Mouse (Mus musculus): ENCODE measurements around the gene Zbtb2. TPM values are rescaled to one million over a fixed set of nuclear protein-coding genes. Genes with fewer than 3 reads are reported as not detected.

Gene Zbtb2
- polyA plus RNA-seq, 1 experiment from 2014 or later: 18.4 TPM

DNA sequence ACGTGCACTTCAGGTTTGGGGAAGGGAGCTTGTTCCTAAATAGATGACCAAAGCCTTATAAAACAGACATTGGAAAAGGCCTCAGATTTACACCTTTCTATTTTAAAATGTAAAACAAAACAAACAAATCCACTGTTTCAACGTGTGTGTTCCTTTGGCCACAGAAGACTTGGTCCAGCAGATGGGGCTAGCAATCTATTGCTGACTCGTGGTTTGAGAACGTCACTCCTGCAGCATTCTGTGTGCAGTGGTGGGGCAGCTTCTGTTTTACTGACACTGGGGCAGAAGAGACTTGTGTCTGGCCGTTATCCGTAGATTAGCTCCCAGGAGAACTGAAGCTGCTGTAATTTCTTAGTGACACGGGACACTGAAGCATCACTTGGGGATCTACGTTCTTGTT is 37.3 kb upstream of the Zbtb2 start:
- no peaks in the 10 kb centered on the region for H3K4me1 ChIP-seq (ENCODE audit: control insufficient read depth, insufficient read depth, low read length)
- no peaks in the 10 kb centered on the region for H3K27me3 ChIP-seq (ENCODE audit: control insufficient read depth, insufficient read depth, low read length)
- no peaks in the 10 kb centered on the region for H3K9me3 ChIP-seq (ENCODE audit: control insufficient read depth, low read length)
- H3K9ac ChIP-seq (ENCODE audit: low read depth, low read length): no peak overlapping the region
- 79% methylated on average over 8 of the region's 8 CpGs for WGBS
- no peak for ATAC-seq (ENCODE audit: low FRiP score, low TSS enrichment)
- H3K27ac ChIP-seq (ENCODE audit: low read depth, low read length): no peak overlapping the region
- no peak overlapping the region for H3K4me3 ChIP-seq (ENCODE audit: low read length)
- H3K4me2 ChIP-seq (replicated peaks; ENCODE audit: low read depth, low read length): no peak overlapping the region
- peaks cover 60% of the 10 kb centered on the region for H3K36me3 ChIP-seq (ENCODE audit: control insufficient read depth, insufficient read depth, low read length)

- ATAC-seq (ENCODE audit: low FRiP score, low TSS enrichment): no peak
- Histone ChIP-seq H3K4me1 (ENCODE audit: control insufficient read depth, insufficient read depth, low read length) (no peaks in the 10 kb centered on the region), H3K9me3 (ENCODE audit: control insufficient read depth, low read length) (no peaks in the 10 kb centered on the region), H3K4me2 (replicated peaks; ENCODE audit: low read depth, low read length) (no peak overlapping the region), H3K27ac (ENCODE audit: low read depth, low read length) (no peak overlapping the region), H3K9ac (ENCODE audit: low read depth, low read length) (no peak overlapping the region), H3K36me3 (ENCODE audit: control insufficient read depth, insufficient read depth, low read length) (peaks cover 69% of the 10 kb centered on the region), H3K4me3 (ENCODE audit: low read length) (no peak overlapping the region), H3K27me3 (ENCODE audit: control insufficient read depth, insufficient read depth, low read length) (no peaks in the 10 kb centered on the region)
- 93% methylated on average over 1 of the region's 1 CpGs for WGBS
These were observed 19.3 kb upstream of the Zbtb2 start for GRCm38 (mm10) chr10:4407191-4407590.

- Histone ChIP-seq H3K9me3 (ENCODE audit: control insufficient read depth, low read length) (no peaks in the 10 kb centered on the region), H3K4me2 (replicated peaks; ENCODE audit: low read depth, low read length) (no peak overlapping the region), H3K36me3 (ENCODE audit: control insufficient read depth, insufficient read depth, low read length) (peaks cover 62% of the 10 kb centered on the region), H3K27me3 (ENCODE audit: control insufficient read depth, insufficient read depth, low read length) (no peaks in the 10 kb centered on the region), H3K4me3 (ENCODE audit: low read length) (no peak overlapping the region), H3K27ac (ENCODE audit: low read depth, low read length) (no peak overlapping the region), H3K9ac (ENCODE audit: low read depth, low read length) (no peak overlapping the region), H3K4me1 (ENCODE audit: control insufficient read depth, insufficient read depth, low read length) (no peaks in the 10 kb centered on the region)
- ATAC-seq (ENCODE audit: low FRiP score, low TSS enrichment): no peak
- WGBS: 82% methylated on average over 5 of the region's 5 CpGs
These were observed 17.6 kb upstream of the Zbtb2 start for GRCm38 (mm10) chr10:4405511-4405910.

DNA sequence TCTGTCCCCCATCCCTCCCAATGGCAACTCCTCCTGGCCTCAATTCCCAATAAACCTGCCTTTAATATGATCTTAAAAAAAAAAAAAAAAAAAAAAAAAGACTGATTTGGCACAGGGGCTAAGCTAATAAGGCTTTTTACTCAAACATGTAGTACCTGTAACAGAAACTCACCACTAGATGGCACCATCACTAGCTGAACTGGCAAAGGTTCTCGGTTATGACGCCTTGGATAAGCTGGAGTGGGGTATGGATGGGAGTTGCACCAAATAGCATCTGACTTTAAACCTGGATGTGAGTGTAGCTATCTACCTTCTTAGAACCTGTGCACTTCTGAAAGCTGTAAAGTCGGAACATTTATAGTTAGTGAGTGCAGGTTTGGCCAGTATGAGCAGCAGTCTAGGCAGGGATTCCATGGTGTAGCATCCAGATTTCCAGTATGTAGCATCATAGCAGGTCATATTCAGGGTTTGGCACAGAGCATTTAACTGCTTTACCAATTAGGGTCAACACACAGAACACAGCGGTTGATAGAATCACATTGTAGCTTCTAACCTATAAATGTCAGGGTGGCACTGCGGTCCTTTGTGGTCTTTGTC is 17.1 kb upstream of the Zbtb2 start:
- Histone ChIP-seq H3K4me3 (ENCODE audit: low read length) (no peak overlapping the region), H3K4me1 (ENCODE audit: control insufficient read depth, insufficient read depth, low read length) (no peaks in the 10 kb centered on the region), H3K9ac (ENCODE audit: low read depth, low read length) (no peak overlapping the region), H3K27ac (ENCODE audit: low read depth, low read length) (no peak overlapping the region), H3K9me3 (ENCODE audit: control insufficient read depth, low read length) (no peaks in the 10 kb centered on the region), H3K27me3 (ENCODE audit: control insufficient read depth, insufficient read depth, low read length) (no peaks in the 10 kb centered on the region), H3K4me2 (replicated peaks; ENCODE audit: low read depth, low read length) (no peak overlapping the region), H3K36me3 (ENCODE audit: control insufficient read depth, insufficient read depth, low read length) (peaks cover 60% of the 10 kb centered on the region)
- 63% methylated on average over 5 of the region's 5 CpGs for WGBS
- ATAC-seq (ENCODE audit: low FRiP score, low TSS enrichment): 0 out of 2 replicates have a peak, but pooled peaks have one; percentile 41

DNA sequence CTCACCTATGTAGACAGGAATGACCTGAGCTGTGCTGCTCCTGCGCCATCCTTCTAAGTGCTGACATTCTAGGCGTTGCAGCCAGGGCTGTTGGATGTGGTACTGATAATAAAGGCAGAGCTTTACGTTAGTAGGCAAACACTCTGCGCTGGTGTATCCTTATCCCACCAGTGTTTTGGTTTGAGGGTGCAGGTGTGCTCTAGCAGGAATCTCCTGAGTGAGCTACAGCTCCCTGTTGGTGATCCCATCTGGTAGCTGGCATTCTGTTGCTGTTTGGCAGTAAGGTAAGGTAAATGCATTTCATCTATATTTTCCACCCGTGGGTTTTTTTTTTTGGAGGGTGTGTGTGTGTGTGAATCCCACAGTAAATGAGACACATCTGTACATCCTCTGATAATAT is 10.2 kb upstream of the Zbtb2 start:
- H3K9me3 ChIP-seq (ENCODE audit: control insufficient read depth, low read length): no peaks in the 10 kb centered on the region
- 87% methylated on average over 5 of the region's 5 CpGs for WGBS
- H3K4me1 ChIP-seq (ENCODE audit: control insufficient read depth, insufficient read depth, low read length): 0 out of 2 replicates have a peak, but pooled peaks cover 3% of the 10 kb centered on the region
- H3K4me3 ChIP-seq (ENCODE audit: low read length): no peak overlapping the region
- peaks cover 51% of the 10 kb centered on the region for H3K36me3 ChIP-seq (ENCODE audit: control insufficient read depth, insufficient read depth, low read length)
- H3K27ac ChIP-seq (ENCODE audit: low read depth, low read length): no peak overlapping the region
- H3K27me3 ChIP-seq (ENCODE audit: control insufficient read depth, insufficient read depth, low read length): no peaks in the 10 kb centered on the region
- no peak overlapping the region for H3K9ac ChIP-seq (ENCODE audit: low read depth, low read length)
- no peak overlapping the region for H3K4me2 ChIP-seq (replicated peaks; ENCODE audit: low read depth, low read length)
- no peak for ATAC-seq (ENCODE audit: low FRiP score, low TSS enrichment)

GRCm38 (mm10) chr10:4395321-4395720 is 7.4 kb upstream of the Zbtb2 start:
- 93% methylated on average over 3 of the region's 3 CpGs for WGBS
- Histone ChIP-seq H3K36me3 (ENCODE audit: control insufficient read depth, insufficient read depth, low read length) (peaks cover 44% of the 10 kb centered on the region), H3K9me3 (ENCODE audit: control insufficient read depth, low read length) (no peaks in the 10 kb centered on the region), H3K27ac (ENCODE audit: low read depth, low read length) (no peak overlapping the region), H3K4me1 (ENCODE audit: control insufficient read depth, insufficient read depth, low read length) (peaks cover 18% of the 10 kb centered on the region), H3K27me3 (ENCODE audit: control insufficient read depth, insufficient read depth, low read length) (no peaks in the 10 kb centered on the region), H3K4me3 (ENCODE audit: low read length) (no peak overlapping the region), H3K4me2 (replicated peaks; ENCODE audit: low read depth, low read length) (no peak overlapping the region), H3K9ac (ENCODE audit: low read depth, low read length) (no peak overlapping the region)
- no peak for ATAC-seq (ENCODE audit: low FRiP score, low TSS enrichment)

GRCm38 (mm10) chr10:4391851-4392250 is 3.9 kb upstream of the Zbtb2 start:
- H3K27me3 ChIP-seq (ENCODE audit: control insufficient read depth, insufficient read depth, low read length): no peaks in the 10 kb centered on the region
- H3K9me3 ChIP-seq (ENCODE audit: control insufficient read depth, low read length): no peaks in the 10 kb centered on the region
- no peak for ATAC-seq (ENCODE audit: low FRiP score, low TSS enrichment)
- no peak overlapping the region for H3K9ac ChIP-seq (ENCODE audit: low read depth, low read length)
- peaks cover 31% of the 10 kb centered on the region for H3K4me1 ChIP-seq (ENCODE audit: control insufficient read depth, insufficient read depth, low read length)
- H3K4me2 ChIP-seq (replicated peaks; ENCODE audit: low read depth, low read length): no peak overlapping the region
- no peak overlapping the region for H3K27ac ChIP-seq (ENCODE audit: low read depth, low read length)
- H3K4me3 ChIP-seq (ENCODE audit: low read length): no peak overlapping the region
- 57% methylated on average over 6 of the region's 6 CpGs for WGBS
- peaks cover 26% of the 10 kb centered on the region for H3K36me3 ChIP-seq (ENCODE audit: control insufficient read depth, insufficient read depth, low read length)

DNA sequence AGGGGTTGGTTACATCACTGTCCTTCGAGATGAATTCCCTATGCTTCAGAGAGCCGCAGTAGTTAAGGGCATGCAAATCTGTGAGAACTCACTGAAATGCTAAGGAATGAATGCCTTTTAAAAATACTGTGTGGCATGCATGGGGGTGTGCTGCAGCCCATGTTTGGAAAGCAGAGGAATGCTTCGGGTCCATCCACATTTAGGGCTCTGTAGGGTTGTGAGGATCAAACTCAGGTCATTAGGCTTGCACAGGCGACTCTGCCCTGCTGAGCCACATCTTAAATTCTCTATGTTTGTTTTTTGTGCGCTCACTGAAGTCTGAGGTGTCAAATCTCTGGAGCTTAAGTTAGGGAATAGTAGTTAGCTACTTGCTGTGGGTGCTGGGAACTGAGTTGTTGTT is 3.2 kb upstream of the Zbtb2 start:
- no peak overlapping the region; the same call in 1 of the 2 replicates for H3K4me3 ChIP-seq (ENCODE audit: low read length)

DNA sequence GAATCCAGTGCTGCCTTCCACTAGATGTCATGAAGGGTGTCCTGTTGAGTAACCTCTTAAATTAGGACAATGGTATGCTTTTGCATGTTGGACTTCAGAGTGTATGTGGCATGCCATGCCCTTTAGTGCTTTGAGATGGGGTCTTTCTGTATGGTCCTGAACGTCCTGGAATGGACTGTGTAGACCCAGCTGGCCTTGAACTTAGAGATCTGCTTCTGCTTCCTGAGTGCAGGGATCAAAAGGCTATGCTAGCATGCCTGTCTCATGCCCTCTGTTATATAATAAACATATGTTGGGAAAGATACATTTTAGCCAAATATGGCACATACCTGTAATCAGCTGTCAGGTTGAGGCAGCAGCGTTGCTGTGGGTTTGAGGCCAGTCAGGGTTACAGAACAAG is 2.6 kb upstream of the Zbtb2 start:
- 56% methylated on average over 2 of the region's 2 CpGs for WGBS
- Histone ChIP-seq H3K27me3 (ENCODE audit: control insufficient read depth, insufficient read depth, low read length) (no peaks in the 10 kb centered on the region), H3K9ac (ENCODE audit: low read depth, low read length) (no peak overlapping the region), H3K4me1 (ENCODE audit: control insufficient read depth, insufficient read depth, low read length) (peaks cover 33% of the 10 kb centered on the region), H3K27ac (ENCODE audit: low read depth, low read length) (no peak overlapping the region), H3K9me3 (ENCODE audit: control insufficient read depth, low read length) (no peaks in the 10 kb centered on the region), H3K4me2 (replicated peaks; ENCODE audit: low read depth, low read length) (no peak overlapping the region; the same call in 1 of the 2 replicates), H3K36me3 (ENCODE audit: control insufficient read depth, insufficient read depth, low read length) (peaks cover 23% of the 10 kb centered on the region), H3K4me3 (ENCODE audit: low read length) (no peak overlapping the region)
- ATAC-seq (ENCODE audit: low FRiP score, low TSS enrichment): no peak

More for the DNA sequence above, 3.2 kb upstream of the Zbtb2 start:
- 40% methylated on average over 5 of the region's 5 CpGs for WGBS
- no peaks in the 10 kb centered on the region for H3K9me3 ChIP-seq (ENCODE audit: control insufficient read depth, low read length)
- peaks cover 23% of the 10 kb centered on the region for H3K36me3 ChIP-seq (ENCODE audit: control insufficient read depth, insufficient read depth, low read length)
- no peak overlapping the region for H3K9ac ChIP-seq (ENCODE audit: low read depth, low read length)
- H3K27ac ChIP-seq (ENCODE audit: low read depth, low read length): no peak overlapping the region
- ATAC-seq (ENCODE audit: low FRiP score, low TSS enrichment): no peak
- H3K4me2 ChIP-seq (replicated peaks; ENCODE audit: low read depth, low read length): no peak overlapping the region; the same call in 1 of the 2 replicates
- peaks cover 31% of the 10 kb centered on the region for H3K4me1 ChIP-seq (ENCODE audit: control insufficient read depth, insufficient read depth, low read length)
- H3K27me3 ChIP-seq (ENCODE audit: control insufficient read depth, insufficient read depth, low read length): no peaks in the 10 kb centered on the region
